Mouse (Mus musculus) activated CD4-positive, CD25-positive, alpha-beta regulatory T cell (primary cell): ENCODE measurements around the gene Imp4. TPM values are rescaled to one million over a fixed set of nuclear protein-coding genes. Genes with fewer than 3 reads are reported as not detected.

Experiments used
- polyA plus RNA-seq, 2 experiments: library from polyadenylated mRNA; unstranded; fragments of 100-300 nt; shearing (Covaris generic); gene quantifications; one replicate each; pipeline ENCODE4 v1.2.1; 2017

The Imp4 gene
- 100 to 1,000 TPM; 119 to 136 TPM for polyA plus RNA-seq

DNA sequence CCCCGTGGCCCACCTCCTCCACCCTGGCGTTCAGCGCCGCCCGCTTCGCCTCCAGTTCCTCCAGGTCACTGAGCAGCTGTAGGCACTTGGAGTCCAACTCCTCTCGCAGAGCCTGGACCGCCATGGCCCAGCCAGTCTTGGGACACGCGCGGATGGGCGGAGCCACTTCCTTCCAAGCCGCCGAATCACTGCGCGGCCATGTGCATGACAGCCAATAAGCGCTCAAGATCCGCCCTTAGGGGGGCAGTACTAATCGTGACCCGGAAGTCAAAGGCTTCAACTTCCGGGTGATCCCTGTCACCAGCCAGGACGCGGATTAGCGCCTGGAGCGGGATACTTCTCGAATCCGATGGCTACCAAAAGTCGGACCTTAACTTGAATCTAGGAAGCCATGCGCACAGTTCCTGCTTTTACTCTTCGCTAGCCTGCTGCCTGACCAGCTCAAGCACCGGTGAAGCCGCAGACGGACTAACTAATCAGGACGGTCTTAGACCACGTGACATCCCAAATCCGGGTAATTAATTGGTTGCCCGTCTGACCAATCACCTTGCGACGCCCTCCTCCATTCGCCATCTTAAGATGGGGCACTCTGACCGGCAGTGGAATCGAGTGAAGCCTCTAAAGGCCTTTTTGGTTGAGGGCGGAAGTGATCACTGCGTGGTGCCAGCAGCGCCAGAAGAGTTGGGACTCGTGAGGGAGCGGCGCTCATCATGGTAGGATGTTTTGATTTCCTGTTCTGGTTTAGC, at the start of gene Imp4, which contains the start of gene Ccdc115:
TSS of gene Imp4 (plus strand) at position 637 of the 746 bp plus-strand sequence.
TSS of gene Ccdc115 (minus strand) at position 458 of the 746 bp plus-strand sequence.

DNA sequence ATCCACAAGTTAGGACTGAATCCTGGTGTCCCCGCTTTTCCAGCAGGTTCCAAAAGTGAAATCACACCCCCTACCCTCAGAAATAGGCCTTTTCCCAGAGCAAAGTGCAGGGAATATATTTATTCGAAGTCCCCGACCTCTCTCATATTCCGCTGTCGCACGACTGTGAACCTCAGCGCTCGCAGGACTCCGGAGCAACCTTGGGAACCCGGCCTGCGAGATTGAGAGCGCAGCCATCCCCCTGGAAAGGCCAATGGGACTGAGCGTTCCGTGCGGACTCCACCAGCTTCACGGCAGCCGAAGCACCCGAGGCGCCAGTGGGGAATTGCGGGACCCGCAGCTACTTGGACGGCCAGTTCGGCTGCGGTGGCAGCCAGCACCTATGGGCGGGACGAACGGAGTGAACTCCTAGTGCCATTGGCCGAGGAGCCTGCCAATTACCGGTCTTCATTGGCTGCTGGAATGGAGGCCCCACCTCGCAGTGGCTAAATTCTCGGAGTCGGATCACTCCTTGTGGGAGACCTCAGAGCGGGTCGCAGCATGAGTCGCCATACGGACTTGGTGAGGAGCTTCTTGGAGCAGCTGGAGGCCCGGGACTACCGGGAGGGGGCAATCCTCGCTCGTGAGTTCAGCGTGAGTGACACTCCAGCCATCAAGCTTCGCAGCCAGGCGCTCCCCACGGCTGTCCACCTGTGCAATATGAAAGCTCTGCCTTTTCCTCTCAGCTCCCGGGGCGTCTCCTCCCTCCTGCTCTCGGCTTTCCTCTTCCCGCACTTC, 19.8 kb downstream of the Imp4 start, which contains the start of gene Ptpn18:
TSS of gene Ptpn18 (plus strand) at position 479 of the 777 bp plus-strand sequence.

Other genes starting within 250 kb of the Imp4 start
- gene Ccdc115, start 179 bp upstream of the Imp4 start, polyA plus RNA-seq: 10 to 100 TPM; 50.1 to 64.6 TPM
- gene Ptpn18, start 19.9 kb downstream of the Imp4 start, polyA plus RNA-seq: 100 to 1,000 TPM; 324 to 383 TPM
- gene Prss39, start 58.6 kb downstream of the Imp4 start, polyA plus RNA-seq: not detected
- under 1 TPM in 1 of 2 experiments, not detected in 1; 0.39 TPM for gene Cfc1, start 95.8 kb downstream of the Imp4 start, polyA plus RNA-seq
- not detected for gene Prss40, start 121.1 kb downstream of the Imp4 start, polyA plus RNA-seq
- gene Amer3, start 139.8 kb downstream of the Imp4 start, polyA plus RNA-seq: not detected